Mouse (Mus musculus) bone marrow, adult 2 months (tissue): Measurements from ENCODE around the gene Tspan15. TPM values are rescaled to one million over a fixed set of nuclear protein-coding genes. Genes with fewer than 3 reads are reported as not detected.

Experiments
- H3K27ac ChIP-seq: fragments of 200-500 bp; 2 replicates; pipeline ENCODE4 v1.5.1; 2012; ENCODE audit warnings: low read depth, mild to moderate bottlenecking, control low read depth, inconsistent platforms, low read length; ENCODE audit not compliant: control insufficient read depth, poor library complexity, insufficient read depth
- H3K4me1 ChIP-seq: fragments of 200-500 bp; 2 replicates; pipeline ENCODE4 v1.6.1; 2011; ENCODE audit warnings: low read length; ENCODE audit not compliant: control insufficient read depth, insufficient read depth
- H3K4me3 ChIP-seq: fragments of 200-500 bp; replicated peaks from 2 replicates; pipeline ENCODE3; 2011; ENCODE audit warnings: mild to moderate bottlenecking, low read depth, low read length, control low read depth; ENCODE audit not compliant: control insufficient read depth
- CTCF ChIP-seq: fragments of 200-500 bp; IDR thresholded peaks from 2 replicates; pipeline ENCODE4 v1.5.1; 2011; ENCODE audit warnings: low read length, control low read depth; ENCODE audit not compliant: control insufficient read depth, insufficient read depth
- POLR2A ChIP-seq: fragments of 200-500 bp; IDR thresholded peaks from 2 replicates; pipeline ENCODE4 v1.6.1; 2011; ENCODE audit warnings: low read depth, mild to moderate bottlenecking, control low read depth, low read length, borderline replicate concordance; ENCODE audit not compliant: control insufficient read depth
- WGBS: fragments of 180-500 bp; shearing (Covaris S2); methylation state at CpG from one replicate; pipeline ENCODE4 v1.1.7; 2018; 5-methylcytosine and 5-hydroxymethylcytosine counted together
- polyA plus RNA-seq: library from polyadenylated mRNA; stranded (reverse); fragments of >200 nt; gene quantifications from 2 replicates; pipeline ENCODE4 v1.2.4, GENCODE M21; 2011; ENCODE audit warnings: low replicate concordance; ENCODE audit not compliant: missing spikeins, insufficient read depth, insufficient read length

Gene Tspan15
- polyA plus RNA-seq = 2.7 and 5.3 TPM in 2 replicates

DNA sequence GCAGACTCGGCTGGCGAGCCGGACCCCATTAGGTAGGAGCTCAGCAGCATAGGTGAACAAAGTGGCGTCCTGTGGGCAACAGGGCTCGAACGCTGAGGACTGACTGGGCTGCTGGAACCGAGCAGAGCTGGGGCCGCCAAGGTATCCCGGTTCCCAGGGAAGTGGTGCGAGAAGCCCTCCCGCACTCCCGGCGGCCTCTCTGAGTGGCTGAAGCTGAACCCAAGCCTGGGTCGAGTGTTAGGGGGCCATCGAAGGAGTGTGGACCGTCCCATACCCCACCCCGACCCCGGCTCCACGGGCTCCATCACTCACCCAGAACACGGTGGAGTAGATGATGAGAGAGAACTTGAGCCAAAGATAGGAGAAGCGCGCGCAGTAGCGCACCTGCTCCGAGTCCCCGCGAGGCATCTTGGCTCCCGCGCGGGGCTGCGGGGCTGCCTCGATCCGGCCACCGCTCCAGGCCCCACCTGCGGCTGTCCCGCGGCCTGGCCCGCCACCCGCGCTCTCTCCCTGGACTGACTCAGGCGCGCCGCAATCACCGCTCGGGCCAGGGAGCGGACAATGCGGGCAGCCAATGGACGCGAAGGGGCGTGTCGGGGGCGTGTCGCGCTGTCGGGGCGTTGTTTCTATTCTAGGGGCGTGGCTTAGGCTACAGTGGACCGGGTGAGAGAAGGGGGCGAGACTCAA is at the start of gene Tspan15:
Tspan15 (minus strand) TSS at position 544 of the 687 bp plus-strand sequence.
- Histone ChIP-seq H3K4me3 (peak within 1 kb of the TSS; percentile 48), H3K4me1 (no peaks in the 10 kb centered on the region; the same call in 1 of the 2 replicates), H3K27ac (no peak within 1 kb of the TSS; the same call in 1 of the 2 replicates)
- TF ChIP-seq POLR2A = peak; percentile 34; the same call in 1 of the 2 replicates
- no peak for TF ChIP-seq CTCF
- WGBS = 3% methylated on average over 58 of the region's 59 CpGs

DNA sequence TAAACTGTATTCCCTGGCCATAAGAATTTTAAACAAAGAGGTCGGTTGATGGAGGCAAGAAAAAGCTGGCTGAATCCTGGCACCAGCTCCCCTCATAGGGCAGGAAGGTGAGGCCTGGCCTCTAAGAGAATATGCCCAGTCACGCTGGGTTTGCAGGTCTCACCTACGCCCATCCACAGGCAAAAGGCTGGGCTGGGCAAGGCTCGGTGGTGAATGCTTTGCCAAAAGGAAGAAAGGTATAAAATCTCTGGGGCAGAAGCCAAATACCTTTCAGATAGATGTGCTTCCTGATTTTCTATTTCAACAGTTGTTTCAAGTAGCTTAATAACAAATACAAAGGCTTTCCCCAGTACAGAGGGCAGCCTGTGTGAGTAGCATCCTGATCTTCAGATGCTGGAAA is 48.6 kb upstream of the Tspan15 start:
- no peak overlapping the region for H3K4me3 ChIP-seq
- no peak for TF ChIP-seq POLR2A
- no peak for TF ChIP-seq CTCF
- no peak overlapping the region for H3K27ac ChIP-seq
- no peaks in the 10 kb centered on the region for H3K4me1 ChIP-seq
- 79% methylated on average over 4 of the region's 4 CpGs for WGBS

DNA sequence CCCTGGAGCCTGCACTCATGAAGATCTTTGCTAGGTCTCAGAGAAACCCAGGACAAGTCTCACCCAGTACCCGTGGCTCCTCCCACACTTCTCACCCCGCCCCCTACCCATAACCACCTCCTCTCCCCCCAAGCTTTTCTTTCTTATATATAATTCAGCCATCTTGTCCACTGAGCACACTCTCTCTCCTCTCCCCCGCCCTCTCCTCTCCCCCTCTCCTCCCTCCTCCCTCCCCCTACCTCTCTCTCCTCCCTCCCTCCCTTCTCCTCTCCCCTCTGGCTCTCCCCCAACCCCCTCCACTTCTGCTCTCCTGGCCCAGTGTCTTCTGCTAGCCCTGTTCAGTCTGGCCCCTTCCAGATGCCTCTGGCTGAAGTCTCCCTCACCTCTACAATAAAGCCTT is 48.0 kb upstream of the Tspan15 start:
- no peaks in the 10 kb centered on the region for H3K4me1 ChIP-seq
- H3K27ac ChIP-seq = no peak overlapping the region
- WGBS = 83% methylated on average over 3 of the region's 3 CpGs
- H3K4me3 ChIP-seq = no peak overlapping the region
- TF ChIP-seq CTCF = no peak
- no peak for TF ChIP-seq POLR2A

DNA sequence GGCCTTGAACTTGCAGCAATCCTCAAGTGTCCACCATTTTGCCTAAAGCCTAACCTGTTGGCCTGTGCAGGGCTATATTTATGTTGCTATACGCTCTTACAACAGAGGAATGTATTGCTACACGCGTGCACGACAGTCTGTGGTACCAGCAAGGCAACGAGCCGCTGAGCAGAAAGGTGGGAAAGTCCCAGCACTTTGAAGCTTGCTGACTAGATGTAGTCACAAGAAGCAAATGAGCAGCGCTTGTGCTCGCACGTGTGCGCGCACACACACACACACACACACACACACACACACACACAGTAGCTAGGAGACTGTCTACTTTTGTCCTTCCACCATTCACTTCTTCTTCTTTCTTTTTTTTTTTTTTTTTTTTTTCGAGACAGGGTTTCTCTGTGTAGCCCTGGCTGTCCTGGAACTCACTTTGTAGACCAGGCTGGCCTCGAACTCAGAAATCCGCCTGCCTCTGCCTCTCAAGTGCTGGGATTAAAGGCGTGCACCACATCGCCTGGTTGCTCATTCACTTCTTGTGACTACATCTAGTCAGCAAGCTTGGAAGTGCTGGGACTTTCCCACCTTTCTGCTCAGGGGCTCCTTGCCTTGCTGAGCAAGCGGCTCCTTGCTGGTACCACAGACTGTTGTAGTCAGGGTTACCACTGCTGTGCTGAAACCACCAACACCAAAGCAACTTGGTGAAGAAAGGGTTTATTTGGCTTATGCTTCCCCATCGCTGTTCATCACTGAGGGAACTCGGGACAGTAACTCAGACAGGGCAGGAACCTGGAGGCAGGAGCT is 46.6 kb upstream of the Tspan15 start:
- Histone ChIP-seq H3K4me1 (no peaks in the 10 kb centered on the region), H3K4me3 (no peak overlapping the region), H3K27ac (no peak overlapping the region)
- TF ChIP-seq POLR2A (no peak), CTCF (no peak)
- WGBS = 92% methylated on average over 18 of the region's 19 CpGs

DNA sequence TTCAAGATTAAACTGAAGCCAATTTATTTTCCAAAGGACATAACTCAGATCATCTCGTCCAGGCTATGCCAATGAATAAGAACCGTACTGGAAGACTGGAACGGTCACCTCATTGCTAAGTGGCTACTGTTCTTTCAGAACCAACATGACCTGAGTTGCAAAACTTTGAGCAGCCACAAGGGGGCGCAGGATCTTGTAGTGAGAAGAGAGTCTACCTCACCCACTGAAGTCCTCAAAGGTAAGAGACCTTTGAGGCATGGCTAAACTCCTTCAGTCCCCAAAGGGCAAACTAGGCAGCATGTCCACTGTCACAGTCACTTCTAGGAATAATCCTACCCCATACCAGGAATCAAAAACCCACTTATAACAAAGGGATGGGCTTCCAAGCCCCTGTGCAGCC is 44.2 kb upstream of the Tspan15 start:
- H3K4me3 ChIP-seq = no peak overlapping the region
- TF ChIP-seq CTCF (peak; percentile 70), POLR2A (no peak)
- H3K4me1 ChIP-seq = no peaks in the 10 kb centered on the region
- 22% methylated on average over 4 of the region's 4 CpGs for WGBS
- H3K27ac ChIP-seq = no peak overlapping the region

DNA sequence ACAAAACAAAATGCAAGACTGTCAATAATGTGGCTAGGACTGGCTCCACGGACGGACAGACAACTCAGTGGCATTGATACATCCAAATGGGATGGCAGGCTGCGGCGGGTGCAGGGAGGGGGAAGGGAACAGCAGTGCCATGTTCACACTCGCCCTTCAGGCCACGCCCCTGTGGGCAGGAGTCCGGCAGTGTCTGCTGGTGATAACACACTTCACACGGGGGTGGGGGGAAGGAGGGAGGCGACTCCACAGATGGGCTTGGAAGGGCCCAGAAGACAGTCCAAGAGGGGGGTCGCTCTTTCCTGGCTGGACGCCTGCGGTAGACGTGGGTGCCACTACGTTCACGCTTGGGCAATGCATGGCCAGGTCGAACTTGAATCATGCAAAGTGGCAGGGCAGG is 38.2 kb upstream of the Tspan15 start:
- 73% methylated on average over 16 of the region's 16 CpGs for whole genome bisulfite sequencing
- Histone ChIP-seq H3K27ac (no peak overlapping the region), H3K4me3 (no peak overlapping the region), H3K4me1 (no peaks in the 10 kb centered on the region)
- no peak for TF ChIP-seq CTCF
- no peak for TF ChIP-seq POLR2A

DNA sequence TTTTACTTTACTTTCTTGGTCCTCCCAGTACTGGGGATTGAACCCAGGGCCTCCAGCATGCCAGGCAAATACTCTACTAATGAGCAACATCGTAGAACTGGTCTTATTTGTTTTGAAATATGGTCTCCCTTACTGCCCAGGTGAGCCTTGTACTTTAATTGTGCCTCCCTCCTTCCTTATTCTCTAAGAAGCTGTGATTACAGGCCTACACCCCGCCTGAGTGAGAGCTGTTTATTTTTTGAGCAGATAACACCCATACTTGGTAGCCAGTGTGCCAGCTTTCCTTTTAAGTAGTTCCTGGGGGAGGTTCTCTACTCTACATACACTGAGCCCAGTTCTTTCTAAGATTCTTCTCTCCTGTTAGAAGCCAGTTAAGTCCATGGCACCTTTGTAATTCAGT is 33.2 kb upstream of the Tspan15 start:
- Histone ChIP-seq H3K4me3 (no peak overlapping the region), H3K27ac (no peak overlapping the region), H3K4me1 (no peaks in the 10 kb centered on the region; the same call in 1 of the 2 replicates)
- WGBS = 53% methylated on average over 2 of the region's 2 CpGs
- TF ChIP-seq POLR2A (no peak), CTCF (no peak)
